Mouse (Mus musculus): ENCODE measurements around the gene Enkd1. TPM values are rescaled to one million over a fixed set of nuclear protein-coding genes. Genes with fewer than 3 reads are reported as not detected.
A peak's percentile ranks its signal among the peaks of the same experiment; 100 is the strongest.

Gene Enkd1
- polyA plus RNA-seq (2015; fragmentation: Nextera tagmentation; extraction: Ambion mirVana) = 27.3 and 28.9 TPM in 2 replicates

DNA sequence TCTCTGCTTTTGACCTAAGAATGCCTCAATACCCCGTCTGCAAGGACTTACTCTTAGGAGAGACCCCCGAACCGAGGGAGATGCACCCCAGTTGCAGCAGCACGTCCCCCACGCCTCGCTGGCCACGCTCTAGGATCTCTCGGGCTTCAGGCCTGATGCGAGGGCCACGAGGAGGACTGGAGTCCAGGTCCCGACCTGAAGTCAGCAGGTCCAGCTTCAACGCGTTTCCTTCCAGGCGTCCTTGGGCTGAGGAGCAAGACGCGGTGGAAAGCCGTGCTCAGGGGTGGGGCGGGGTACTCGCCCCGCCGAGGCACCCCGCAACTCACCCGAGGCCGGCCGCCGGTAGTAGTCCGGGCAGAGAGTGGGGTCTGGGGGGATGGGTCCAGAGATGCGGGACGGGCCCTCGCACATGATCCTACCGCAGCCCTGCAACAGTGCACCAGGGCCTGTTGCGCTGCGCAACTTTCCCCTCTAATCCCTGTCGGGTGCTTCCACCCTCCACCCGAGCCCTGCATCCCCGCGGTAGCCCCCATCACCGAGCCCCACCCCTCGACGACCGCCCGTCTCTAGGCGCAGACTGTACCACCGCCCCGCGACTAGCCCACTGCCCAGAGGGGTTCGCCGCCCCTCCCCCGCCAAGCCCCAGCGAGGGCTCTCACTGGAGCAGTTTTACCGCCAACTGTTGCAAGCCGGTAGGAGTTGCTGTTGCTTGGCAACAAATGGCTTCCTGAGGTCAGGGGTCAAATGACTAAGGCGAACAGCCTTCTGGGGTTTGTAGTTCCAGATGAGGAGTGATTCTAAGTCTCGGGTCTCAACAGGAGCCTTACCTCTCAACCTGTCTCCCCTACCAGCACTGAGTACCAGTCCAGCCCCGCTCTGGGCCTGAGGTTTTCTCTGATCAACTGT lies at the start of gene Enkd1, which contains the start of gene 4933405L10Rik:
Gene Enkd1, minus strand, starts transcription at position 713 of the 906 bp plus-strand sequence.
Gene 4933405L10Rik, plus strand, starts transcription at position 158 of the 906 bp plus-strand sequence.
- Histone ChIP-seq H3K27me3 (no peaks in the 10 kb centered on the region), H3K4me3 (peak within 1 kb of the TSS; percentile 93), H3K9me3 (no peaks in the 10 kb centered on the region), H3K9ac (peak within 1 kb of the TSS; percentile 81), H3K27ac (no peak within 1 kb of the TSS), H3K4me1 (peaks cover 15% of the 10 kb centered on the region), H3K36me3 (peaks cover 7% of the 10 kb centered on the region; the same call in 1 of the 2 replicates), H3K4me2 (peak within 1 kb of the TSS; percentile 99)
- under 1% methylated on average over 55 of the region's 55 CpGs for WGBS
- ATAC-seq (ENCODE audit: borderline replicate concordance, extremely low read depth, low FRiP score, low TSS enrichment) = peak; percentile 82

GRCm38 (mm10) chr8:105754688-105755087 lies 46.7 kb upstream of the Enkd1 start:
- ATAC-seq (ENCODE audit: borderline replicate concordance, extremely low read depth, low FRiP score, low TSS enrichment) = no peak
- no peaks in the 10 kb centered on the region for H3K36me3 ChIP-seq
- H3K27me3 ChIP-seq = no peaks in the 10 kb centered on the region
- H3K4me1 ChIP-seq = peaks cover 29% of the 10 kb centered on the region
- no peak overlapping the region for H3K27ac ChIP-seq
- H3K4me2 ChIP-seq = no peak overlapping the region
- no peak overlapping the region for H3K9ac ChIP-seq
- no peaks in the 10 kb centered on the region for H3K9me3 ChIP-seq
- 52% methylated on average over 2 of the region's 2 CpGs for WGBS
- no peak overlapping the region for H3K4me3 ChIP-seq

GRCm38 (mm10) chr8:105753916-105754315 lies 45.9 kb upstream of the Enkd1 start:
- Histone ChIP-seq H3K4me3 (no peak overlapping the region), H3K9me3 (no peaks in the 10 kb centered on the region), H3K4me2 (no peak overlapping the region), H3K27me3 (no peaks in the 10 kb centered on the region), H3K4me1 (peaks cover 25% of the 10 kb centered on the region), H3K27ac (no peak overlapping the region), H3K36me3 (no peaks in the 10 kb centered on the region), H3K9ac (no peak overlapping the region)
- no peak for ATAC-seq (ENCODE audit: borderline replicate concordance, extremely low read depth, low FRiP score, low TSS enrichment)
- WGBS = 65% methylated on average over 2 of the region's 2 CpGs

- peak overlapping the region; percentile 45 for H3K4me2 ChIP-seq
- H3K9ac ChIP-seq = 0 out of 2 replicates have a peak overlapping the region, but pooled peaks have one; percentile 13
- WGBS = 7% methylated on average over 11 of the region's 11 CpGs
- H3K4me3 ChIP-seq = no peak overlapping the region
- H3K4me1 ChIP-seq = peaks cover 22% of the 10 kb centered on the region
- H3K9me3 ChIP-seq = no peaks in the 10 kb centered on the region
- no peaks in the 10 kb centered on the region for H3K27me3 ChIP-seq
- no peaks in the 10 kb centered on the region for H3K36me3 ChIP-seq
- peak; percentile 73 for ATAC-seq (ENCODE audit: borderline replicate concordance, extremely low read depth, low FRiP score, low TSS enrichment)
- peak overlapping the region; percentile 75 for H3K27ac ChIP-seq
Observed at GRCm38 (mm10) chr8:105750606-105751005, 42.6 kb upstream of the Enkd1 start.

DNA sequence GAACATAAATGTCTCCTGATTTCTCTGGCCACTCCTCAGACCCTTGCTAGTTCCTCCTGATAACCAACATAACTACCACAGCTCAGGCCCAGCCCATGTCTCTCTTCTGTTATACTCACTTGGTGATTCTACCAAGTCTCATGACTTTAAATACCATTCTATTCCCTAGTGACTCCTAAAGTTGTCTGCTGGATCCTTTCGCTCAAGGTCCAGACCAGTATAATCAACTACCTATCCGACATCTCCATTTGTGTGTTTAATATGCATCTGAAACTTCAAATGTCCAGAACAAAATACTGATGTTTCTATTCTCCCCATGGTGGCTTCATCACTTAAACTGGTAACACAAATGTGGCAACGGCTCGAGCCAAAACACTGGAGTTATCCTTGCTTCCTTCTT lies 35.3 kb upstream of the Enkd1 start:
- Histone ChIP-seq H3K9me3 (no peaks in the 10 kb centered on the region), H3K36me3 (no peaks in the 10 kb centered on the region), H3K4me3 (no peak overlapping the region), H3K27me3 (no peaks in the 10 kb centered on the region), H3K27ac (no peak overlapping the region), H3K9ac (no peak overlapping the region), H3K4me1 (peaks cover 4% of the 10 kb centered on the region), H3K4me2 (no peak overlapping the region)
- no peak for ATAC-seq (ENCODE audit: borderline replicate concordance, extremely low read depth, low FRiP score, low TSS enrichment)
- 73% methylated on average over 4 of the region's 4 CpGs for WGBS

GRCm38 (mm10) chr8:105739216-105739615 lies 31.2 kb upstream of the Enkd1 start:
- H3K9ac ChIP-seq = no peak overlapping the region
- H3K27ac ChIP-seq = no peak overlapping the region
- WGBS = 81% methylated on average over 5 of the region's 5 CpGs

GRCm38 (mm10) chr8:105732186-105732585 lies 24.2 kb upstream of the Enkd1 start:
- ATAC-seq (ENCODE audit: borderline replicate concordance, extremely low read depth, low FRiP score, low TSS enrichment) = no peak
- no peak overlapping the region for H3K4me2 ChIP-seq
- H3K36me3 ChIP-seq = no peaks in the 10 kb centered on the region
- 91% methylated on average over 5 of the region's 5 CpGs for WGBS
- H3K4me1 ChIP-seq = no peaks in the 10 kb centered on the region
- H3K27ac ChIP-seq = no peak overlapping the region
- no peak overlapping the region for H3K9ac ChIP-seq
- no peaks in the 10 kb centered on the region for H3K9me3 ChIP-seq
- no peaks in the 10 kb centered on the region for H3K27me3 ChIP-seq
- no peak overlapping the region for H3K4me3 ChIP-seq

More at GRCm38 (mm10) chr8:105739216-105739615, 31.2 kb upstream of the Enkd1 start:
- H3K4me3 ChIP-seq = no peak overlapping the region
- H3K27me3 ChIP-seq = no peaks in the 10 kb centered on the region
- no peak for ATAC-seq (ENCODE audit: borderline replicate concordance, extremely low read depth, low FRiP score, low TSS enrichment)
- H3K4me1 ChIP-seq = no peaks in the 10 kb centered on the region
- H3K9me3 ChIP-seq = no peaks in the 10 kb centered on the region
- H3K36me3 ChIP-seq = no peaks in the 10 kb centered on the region
- no peak overlapping the region for H3K4me2 ChIP-seq

DNA sequence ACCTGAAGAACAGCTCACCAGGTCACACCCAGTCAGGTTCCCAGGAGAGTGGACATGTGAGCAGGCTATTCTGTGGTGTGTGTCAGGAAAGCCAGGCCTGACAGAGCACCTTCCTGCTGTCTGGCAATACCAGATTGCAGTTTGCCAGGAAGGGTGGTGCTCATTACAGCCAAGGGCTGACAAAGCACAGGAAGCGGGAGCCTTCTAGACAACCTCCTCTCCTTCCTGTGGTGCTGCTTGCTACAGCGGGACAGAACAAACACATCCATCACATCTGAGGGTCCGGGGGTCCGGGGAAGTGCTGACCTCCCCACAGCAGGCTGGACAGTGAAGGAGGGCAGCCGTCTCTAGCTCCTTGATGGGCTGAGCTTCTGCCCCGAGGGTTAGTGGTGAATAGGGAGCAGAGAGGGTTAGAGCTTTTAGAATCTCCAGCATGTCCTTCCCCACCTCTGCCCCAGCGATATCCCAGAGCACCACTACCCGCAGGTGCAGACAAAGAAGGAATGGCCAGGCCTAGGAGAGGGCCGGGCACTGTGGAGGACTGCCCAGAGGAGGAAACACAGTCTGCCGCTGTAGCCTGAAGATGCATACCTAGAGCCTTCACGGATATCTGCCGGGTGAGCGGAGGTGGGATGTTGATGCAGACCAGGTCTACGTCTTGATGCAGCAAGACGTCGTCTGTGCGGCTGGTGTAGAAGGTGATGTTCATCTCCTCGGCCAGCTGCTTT lies 19.6 kb upstream of the Enkd1 start:
- Histone ChIP-seq H3K9me3 (no peaks in the 10 kb centered on the region), H3K4me3 (no peak overlapping the region), H3K27me3 (no peaks in the 10 kb centered on the region), H3K36me3 (peaks cover 7% of the 10 kb centered on the region; the same call in 1 of the 2 replicates), H3K4me1 (no peaks in the 10 kb centered on the region), H3K27ac (peak overlapping the region; percentile 58), H3K4me2 (0 out of 2 replicates have a peak overlapping the region, but pooled peaks have one; percentile 14), H3K9ac (no peak overlapping the region)
- WGBS = 74% methylated on average over 18 of the region's 18 CpGs
- peak; percentile 84 for ATAC-seq (ENCODE audit: borderline replicate concordance, extremely low read depth, low FRiP score, low TSS enrichment)

DNA sequence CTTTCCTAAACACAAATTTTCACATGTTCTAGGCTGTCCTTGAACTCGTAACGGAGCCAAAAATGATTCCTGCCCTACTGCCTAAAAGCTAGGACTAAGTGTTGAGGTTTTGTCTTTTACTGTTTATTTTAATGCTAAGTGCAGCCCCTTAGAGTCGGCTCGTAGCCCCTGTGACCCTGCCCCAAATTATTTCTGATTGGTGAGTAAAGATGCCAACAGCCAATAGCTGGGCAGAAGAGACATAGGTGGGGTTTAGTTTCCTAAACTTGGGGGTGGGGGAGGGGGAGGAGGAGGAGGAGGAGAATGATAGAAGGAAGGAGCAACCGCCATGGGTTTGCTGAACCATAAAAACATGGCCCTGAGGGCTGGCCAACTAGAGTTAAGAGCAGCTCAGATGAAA lies 17.7 kb upstream of the Enkd1 start:
- Histone ChIP-seq H3K4me1 (no peaks in the 10 kb centered on the region), H3K27me3 (no peaks in the 10 kb centered on the region), H3K4me3 (no peak overlapping the region), H3K4me2 (no peak overlapping the region), H3K36me3 (peaks cover 7% of the 10 kb centered on the region; the same call in 1 of the 2 replicates), H3K9me3 (no peaks in the 10 kb centered on the region), H3K9ac (no peak overlapping the region), H3K27ac (no peak overlapping the region)
- no peak for ATAC-seq (ENCODE audit: borderline replicate concordance, extremely low read depth, low FRiP score, low TSS enrichment)
- WGBS = 64% methylated on average over 5 of the region's 5 CpGs

DNA sequence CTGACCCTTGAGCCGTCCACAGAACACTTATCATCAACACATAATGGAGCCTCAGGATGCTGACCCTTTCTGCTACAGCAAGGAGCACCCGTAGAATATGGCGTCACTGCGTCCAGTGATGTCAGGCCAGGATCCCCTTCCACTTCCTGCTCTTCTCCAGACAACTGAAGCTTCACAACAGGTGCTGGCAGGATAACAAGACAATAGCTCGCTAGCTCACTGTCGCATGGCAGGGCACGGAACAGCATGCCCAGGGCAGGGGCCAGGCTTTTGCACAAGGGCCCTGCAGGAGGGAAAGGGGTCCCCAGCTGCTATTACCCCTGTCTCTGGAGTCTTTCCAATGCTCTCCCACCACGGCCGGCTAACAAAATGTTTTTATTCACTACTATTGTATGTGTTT lies 14.9 kb upstream of the Enkd1 start:
- Histone ChIP-seq H3K4me3 (no peak overlapping the region), H3K27me3 (no peaks in the 10 kb centered on the region), H3K9ac (no peak overlapping the region), H3K36me3 (peaks cover 7% of the 10 kb centered on the region; the same call in 1 of the 2 replicates), H3K27ac (no peak overlapping the region), H3K4me1 (no peaks in the 10 kb centered on the region), H3K9me3 (no peaks in the 10 kb centered on the region), H3K4me2 (no peak overlapping the region)
- no peak for ATAC-seq (ENCODE audit: borderline replicate concordance, extremely low read depth, low FRiP score, low TSS enrichment)
- 84% methylated on average over 9 of the region's 9 CpGs for WGBS

DNA sequence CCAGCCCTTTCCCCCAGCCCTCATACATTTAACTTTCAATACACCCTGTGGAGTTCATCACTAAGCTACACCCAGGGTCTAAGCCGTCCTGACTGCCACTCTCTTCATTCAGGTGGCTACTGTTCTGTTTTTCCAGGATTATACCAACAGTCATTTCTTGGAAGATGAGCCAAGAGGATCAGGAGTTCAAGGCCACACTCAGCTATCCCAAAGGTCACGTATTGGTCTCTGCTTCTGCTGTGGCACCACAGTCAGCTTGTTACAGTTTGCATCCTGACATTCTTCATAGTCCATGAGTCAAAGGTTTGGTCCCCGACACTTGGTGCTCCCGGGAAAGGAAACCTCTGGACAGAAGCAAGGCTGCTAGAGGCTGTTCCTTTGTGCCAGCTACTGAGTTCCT lies 11.6 kb upstream of the Enkd1 start:
- 76% methylated on average over 4 of the region's 4 CpGs for WGBS

More for the DNA sequence above, 11.6 kb upstream of the Enkd1 start:
- Histone ChIP-seq H3K27ac (peak overlapping the region; percentile 46; the same call in 1 of the 2 replicates), H3K36me3 (0 out of 2 replicates have a peak, but pooled peaks cover 9% of the 10 kb centered on the region), H3K4me2 (no peak overlapping the region), H3K27me3 (no peaks in the 10 kb centered on the region), H3K4me1 (no peaks in the 10 kb centered on the region), H3K4me3 (no peak overlapping the region), H3K9me3 (no peaks in the 10 kb centered on the region), H3K9ac (no peak overlapping the region)
- no peak for ATAC-seq (ENCODE audit: borderline replicate concordance, extremely low read depth, low FRiP score, low TSS enrichment)
